Mouse (Mus musculus): ENCODE data around the gene Tuba4a.
"Not testable (repeated sequence)": the region's sequence is repeated elsewhere in the genome, so short reads cannot be mapped to it uniquely, and the experiment has no call there.

The Tuba4a gene

GRCm38 (mm10) chr1:75236117-75237050, 16.7 kb upstream of the Tuba4a start, which contains the start of gene Dnajb2:
Dnajb2 (plus strand) TSS chr1:75236406.
- DNase-seq (ENCODE audit: low spot score in 2 of 2): peak; percentile 92 to 93

GRCm38 (mm10) chr1:75234606-75235005, 14.9 kb upstream of the Tuba4a start:
- DNase-seq (ENCODE audit: low spot score in 2 of 2): peak; percentile 64 to 73

- not testable (repeated sequence) for DNase-seq (ENCODE audit: low spot score in 2 of 2)
Measured at GRCm38 (mm10) chr1:75232489-75232888, 12.8 kb upstream of the Tuba4a start.

GRCm38 (mm10) chr1:75231664-75232152, 12.0 kb upstream of the Tuba4a start, which contains the start of gene A630095N17Rik:
A630095N17Rik (minus strand) TSS chr1:75232102.
- DNase-seq (ENCODE audit: low spot score in 2 of 2): no peak

- no peak for DNase-seq (ENCODE audit: low spot score in 2 of 2)
Measured at GRCm38 (mm10) chr1:75231224-75231623, 11.6 kb upstream of the Tuba4a start.

GRCm38 (mm10) chr1:75230335-75230994, 10.8 kb upstream of the Tuba4a start:
- no peak for DNase-seq (ENCODE audit: low spot score in 2 of 2)

GRCm38 (mm10) chr1:75229158-75229557, 9.5 kb upstream of the Tuba4a start:
- DNase-seq (ENCODE audit: low spot score in 2 of 2): no peak

- DNase-seq (ENCODE audit: low spot score in 2 of 2): no peak
Measured at GRCm38 (mm10) chr1:75227653-75228052, 8.0 kb upstream of the Tuba4a start.

GRCm38 (mm10) chr1:75226138-75226537, 6.5 kb upstream of the Tuba4a start:
- no peak for DNase-seq (ENCODE audit: low spot score in 2 of 2)

- DNase-seq (ENCODE audit: low spot score in 2 of 2): no peak
Measured at GRCm38 (mm10) chr1:75225473-75225872, 5.8 kb upstream of the Tuba4a start.

- DNase-seq (ENCODE audit: low spot score in 2 of 2): no peak
Measured at GRCm38 (mm10) chr1:75223532-75223931, 3.9 kb upstream of the Tuba4a start.

GRCm38 (mm10) chr1:75222926-75223325, 3.3 kb upstream of the Tuba4a start:
- DNase-seq (ENCODE audit: low spot score in 2 of 2): no peak

GRCm38 (mm10) chr1:75221538-75221937, 1.9 kb upstream of the Tuba4a start:
- no peak for DNase-seq (ENCODE audit: low spot score in 2 of 2)

GRCm38 (mm10) chr1:75219078-75219477, 587 bp downstream of the Tuba4a start:
- peak; percentile 89 to 91 for DNase-seq (ENCODE audit: low spot score in 2 of 2)

- DNase-seq (ENCODE audit: low spot score in 2 of 2): peak; percentile 75 to 77
Measured at GRCm38 (mm10) chr1:75218227-75219001, 1.3 kb downstream of the Tuba4a start.

- DNase-seq (ENCODE audit: low spot score in 2 of 2): no peak
Measured at GRCm38 (mm10) chr1:75217893-75218226, 1.8 kb downstream of the Tuba4a start.

- peak; percentile 73 to 74 for DNase-seq (ENCODE audit: low spot score in 2 of 2)
Measured at GRCm38 (mm10) chr1:75216797-75217585, 2.7 kb downstream of the Tuba4a start.

GRCm38 (mm10) chr1:75215785-75216184, 3.9 kb downstream of the Tuba4a start:
- DNase-seq (ENCODE audit: low spot score in 2 of 2): no peak

- DNase-seq (ENCODE audit: low spot score in 2 of 2): peak; percentile 66 to 83
Measured at GRCm38 (mm10) chr1:75214886-75215285, 4.8 kb downstream of the Tuba4a start.

- no peak for DNase-seq (ENCODE audit: low spot score in 2 of 2)
Measured at GRCm38 (mm10) chr1:75214442-75214841, 5.2 kb downstream of the Tuba4a start.

- no peak for DNase-seq (ENCODE audit: low spot score in 2 of 2)
Measured at GRCm38 (mm10) chr1:75213096-75213495, 6.6 kb downstream of the Tuba4a start.

Measured in heart, adult 9 months (tissue).